Mouse (Mus musculus) MN1 (cell line): ENCODE data around the gene Ntng2.
A peak's percentile ranks its signal among the peaks of the same experiment; 100 is the strongest.

Experiments
- DNase-seq: peaks from one replicate; pipeline ENCODE4 v3.0.0-alpha.2; 2016; ENCODE audit warnings: low spot score

The Ntng2 gene

DNA sequence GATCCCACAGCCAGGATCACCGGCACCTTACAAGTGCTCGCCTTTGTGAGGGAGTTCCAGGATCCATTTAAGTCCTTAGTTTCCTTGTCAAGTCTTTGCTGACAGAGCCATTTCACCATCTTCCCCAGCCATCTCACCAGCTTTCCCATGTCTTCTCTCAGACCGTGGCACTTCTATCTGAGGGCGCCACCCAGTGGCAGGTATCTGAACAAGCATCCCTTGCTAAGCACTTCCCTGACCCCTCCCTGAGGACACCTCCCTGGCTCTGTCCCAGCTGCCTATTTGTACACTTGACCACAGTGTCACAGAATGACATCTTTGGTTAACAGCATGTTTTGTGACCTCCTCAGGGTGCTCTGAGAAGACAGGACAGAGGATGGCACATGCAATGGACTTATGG lies 15.2 kb downstream of the Ntng2 start:
- peak; percentile 59 for DNase-seq

DNA sequence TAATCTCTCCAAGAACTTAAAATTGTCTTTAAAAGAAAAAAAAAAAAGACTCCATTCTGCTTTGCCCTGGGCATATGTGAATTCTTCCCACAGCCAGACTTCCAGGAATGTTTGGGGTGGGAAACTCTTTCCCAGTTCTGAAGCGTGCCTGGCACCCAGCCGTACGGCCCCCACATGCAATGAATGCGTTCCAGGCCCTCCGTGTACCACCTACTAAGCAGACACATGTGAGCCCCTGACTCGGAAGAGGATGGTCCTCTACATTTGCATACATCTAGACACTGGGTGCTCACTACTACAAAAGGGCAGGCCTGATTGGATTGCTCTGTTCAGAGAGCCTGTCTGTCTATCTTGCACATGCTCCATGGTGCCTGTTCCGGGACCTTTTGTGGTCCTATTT lies 17.0 kb downstream of the Ntng2 start:
- no peak for DNase-seq

DNA sequence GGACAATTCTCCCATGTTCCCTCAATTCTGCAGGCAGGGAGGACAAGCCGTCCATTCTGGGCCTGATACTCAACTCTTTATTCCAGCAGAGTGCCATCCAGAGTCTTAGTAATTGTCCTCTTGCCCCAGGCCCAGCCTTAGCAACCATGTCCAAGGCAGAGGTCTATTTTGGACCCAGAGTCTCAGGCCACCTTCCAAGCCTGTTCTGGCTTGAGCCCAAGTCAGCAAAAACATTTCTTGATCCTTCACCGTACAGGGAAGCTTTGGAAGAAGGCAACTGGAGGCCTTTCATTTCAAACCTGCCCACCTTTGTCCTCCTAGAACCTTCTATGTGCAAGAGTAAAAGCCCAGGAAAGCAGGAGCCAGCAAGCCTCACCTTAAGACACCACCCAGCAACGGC lies 17.8 kb downstream of the Ntng2 start:
- DNase-seq, result no peak

DNA sequence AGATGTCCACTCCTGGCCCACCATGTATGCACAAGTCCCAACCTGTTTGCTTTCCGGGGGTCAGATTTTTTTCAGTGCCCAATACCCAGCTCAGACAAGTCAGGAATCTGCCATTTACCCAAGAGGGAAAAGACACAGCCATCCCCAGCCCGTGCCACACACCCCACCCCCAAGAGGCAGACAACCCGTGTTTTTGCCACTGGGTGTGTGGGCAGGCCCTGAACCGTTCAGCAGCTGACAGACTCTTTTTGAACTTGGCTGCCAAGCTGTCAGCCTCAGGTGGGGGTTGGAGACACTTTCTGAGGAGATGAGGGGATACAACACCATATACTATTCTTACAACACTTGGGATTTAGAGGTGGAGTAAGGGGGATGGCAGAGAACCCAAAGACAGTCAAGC lies 18.8 kb downstream of the Ntng2 start:
- no peak for DNase-seq

DNA sequence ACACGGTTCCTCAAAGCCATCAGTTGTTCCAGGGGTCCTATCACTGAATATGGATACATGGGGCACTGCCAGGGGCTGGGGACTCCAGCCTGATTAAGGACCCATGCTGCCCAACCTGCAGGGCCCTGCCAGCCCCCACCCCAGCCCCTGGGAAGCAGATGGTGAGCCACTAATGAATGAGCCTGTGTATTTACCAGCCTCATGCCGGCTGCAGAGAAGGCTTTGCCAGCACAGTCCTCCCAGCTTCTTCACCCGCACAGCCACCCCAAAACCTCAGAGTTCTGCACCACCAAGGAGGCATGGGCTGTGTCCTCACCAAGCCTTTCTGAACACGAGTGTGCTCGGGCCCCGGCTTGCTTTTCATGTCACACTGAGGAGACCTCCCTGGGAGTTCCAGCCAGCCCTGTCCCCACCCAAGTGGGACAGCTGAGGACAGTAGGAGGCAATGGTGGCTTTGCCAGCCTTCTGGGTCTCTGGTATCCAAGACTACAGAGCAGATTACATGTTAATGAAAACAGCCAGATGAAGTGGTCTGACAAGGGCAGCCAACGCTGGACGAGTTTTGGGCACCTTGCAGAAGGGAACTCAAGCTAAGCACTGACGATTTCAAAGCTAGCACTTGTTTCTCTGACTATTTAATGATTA lies 22.5 kb downstream of the Ntng2 start:
- no peak for DNase-seq

DNA sequence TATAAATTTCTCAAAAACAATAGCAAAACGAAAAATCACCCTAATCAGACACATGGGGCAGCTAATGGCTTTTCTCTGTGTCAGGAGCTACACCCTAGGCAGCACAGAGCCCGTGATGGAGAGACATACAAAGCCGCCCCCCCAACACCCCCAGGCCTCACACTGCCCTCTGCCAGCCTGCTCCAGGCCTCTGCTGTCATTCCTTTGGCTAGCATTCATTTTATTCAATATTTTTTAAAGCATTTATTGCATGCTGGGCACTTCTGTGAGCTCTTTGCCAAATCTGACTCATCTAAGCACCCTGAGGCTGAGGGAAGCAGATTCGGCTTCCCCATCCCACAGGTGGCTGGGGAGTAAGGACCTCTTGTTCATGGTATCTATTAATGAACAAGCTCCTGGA lies 26.1 kb downstream of the Ntng2 start:
- DNase-seq, result no peak

DNA sequence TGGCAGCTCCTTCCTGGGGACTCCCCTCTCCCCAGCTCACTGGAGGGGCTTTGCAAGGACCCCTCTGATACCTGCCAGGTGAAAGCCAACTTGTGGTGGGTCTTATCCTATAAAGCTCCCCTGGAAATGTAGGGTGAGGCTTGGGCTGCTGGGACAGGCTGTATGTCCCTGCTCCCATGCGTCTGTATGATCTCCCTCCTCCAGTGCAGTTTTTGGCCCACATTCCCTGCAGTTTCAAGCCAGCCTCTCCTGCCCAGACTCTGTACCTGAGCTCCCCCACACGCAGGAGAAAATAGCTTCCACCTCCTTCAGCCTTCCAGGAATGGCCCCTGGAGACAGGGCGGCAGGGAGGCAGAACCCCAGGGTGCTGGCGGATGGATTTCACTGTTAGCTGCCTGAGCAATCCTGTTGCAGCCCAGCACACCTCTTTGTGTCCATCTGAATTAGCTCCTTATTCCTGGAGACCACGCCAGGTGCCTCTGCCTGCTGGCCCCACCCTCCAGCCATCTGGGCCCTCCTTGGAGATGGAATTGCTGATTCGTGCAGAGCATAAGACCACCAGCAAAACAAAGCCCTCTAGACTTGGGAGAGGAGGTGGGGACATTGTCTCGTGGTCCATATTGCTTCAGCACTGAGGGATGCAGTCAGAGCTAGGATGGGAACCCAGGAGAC lies 29.1 kb downstream of the Ntng2 start:
- no peak for DNase-seq

DNA sequence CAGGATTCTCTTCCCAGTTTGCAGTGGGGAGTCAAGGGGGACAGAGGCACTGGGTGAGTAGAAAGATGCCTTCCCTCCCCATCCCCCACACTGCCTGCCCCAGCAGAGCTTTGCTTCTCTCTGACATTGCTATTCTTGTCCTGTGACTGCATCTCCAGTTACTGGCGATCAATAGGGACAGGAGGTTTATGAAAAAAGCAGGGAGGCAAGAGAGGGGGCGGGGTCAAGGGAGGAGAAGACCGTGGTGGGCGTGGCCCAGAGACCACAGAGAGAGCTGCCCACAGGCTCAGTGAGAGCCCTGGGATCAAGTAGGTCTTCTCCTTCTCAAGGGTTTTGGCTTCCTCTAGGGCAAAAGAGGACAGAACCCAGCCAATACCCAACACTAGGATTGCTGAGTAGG lies 30.5 kb downstream of the Ntng2 start:
- DNase-seq, result no peak

DNA sequence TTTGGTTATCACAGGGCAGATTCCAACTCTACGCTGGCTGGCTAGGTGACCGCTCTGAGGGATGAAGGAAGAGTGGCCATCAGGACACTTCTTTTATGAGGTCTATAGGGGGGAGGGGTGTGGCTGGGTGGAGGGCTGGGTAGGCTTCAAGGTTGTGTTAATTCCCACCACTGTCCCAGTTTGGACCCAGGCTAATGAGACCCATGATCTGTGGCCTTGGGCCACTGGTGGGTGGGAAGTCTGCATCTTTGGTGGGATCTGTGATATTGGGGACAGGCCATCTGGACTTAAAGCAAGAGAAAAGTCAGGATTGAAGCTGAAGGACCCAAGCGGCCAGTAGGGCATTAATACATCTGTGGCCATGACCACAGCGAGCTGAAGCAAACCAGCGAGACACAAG lies 34.0 kb downstream of the Ntng2 start:
- DNase-seq, result no peak

DNA sequence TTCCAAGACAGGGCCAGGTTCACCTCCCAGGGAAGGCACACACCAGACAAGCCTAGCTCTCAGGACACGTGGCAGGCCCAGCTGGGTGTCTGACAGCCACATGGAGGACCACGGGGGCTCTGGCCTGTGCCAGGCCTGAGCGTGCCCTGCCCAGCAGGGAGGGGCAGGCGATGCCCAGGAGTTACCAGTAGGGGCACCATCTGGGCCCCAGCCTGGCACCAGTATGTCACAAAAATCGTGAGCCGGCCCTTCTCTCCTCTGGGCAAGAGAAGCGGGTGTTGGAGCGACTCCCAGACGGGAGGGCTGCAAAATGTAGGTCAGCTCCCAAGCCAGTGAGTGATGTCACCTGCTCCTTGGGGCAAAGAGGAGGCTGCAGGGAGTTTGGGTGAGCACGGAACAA lies 34.9 kb downstream of the Ntng2 start:
- DNase-seq, result peak; percentile 85

DNA sequence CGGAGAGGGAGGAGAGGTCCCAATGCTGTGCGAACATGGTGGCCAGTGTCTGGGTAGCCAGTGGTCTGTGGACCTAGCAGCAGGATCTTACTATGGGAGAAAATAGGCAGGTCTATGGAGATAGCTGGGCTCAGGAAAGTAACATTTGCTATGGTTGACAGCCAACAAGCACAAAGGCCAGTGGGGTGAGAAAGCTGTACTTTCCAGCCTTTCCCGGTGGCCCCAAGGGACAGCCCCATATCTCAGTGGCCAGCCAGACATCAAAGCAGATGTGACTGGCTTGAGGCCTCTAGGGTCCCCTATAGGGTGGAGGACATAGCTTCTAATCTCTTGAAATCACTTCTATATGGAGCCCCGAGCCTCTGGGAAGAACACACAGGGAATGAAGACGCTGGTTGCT lies 35.8 kb downstream of the Ntng2 start:
- no peak for DNase-seq

DNA sequence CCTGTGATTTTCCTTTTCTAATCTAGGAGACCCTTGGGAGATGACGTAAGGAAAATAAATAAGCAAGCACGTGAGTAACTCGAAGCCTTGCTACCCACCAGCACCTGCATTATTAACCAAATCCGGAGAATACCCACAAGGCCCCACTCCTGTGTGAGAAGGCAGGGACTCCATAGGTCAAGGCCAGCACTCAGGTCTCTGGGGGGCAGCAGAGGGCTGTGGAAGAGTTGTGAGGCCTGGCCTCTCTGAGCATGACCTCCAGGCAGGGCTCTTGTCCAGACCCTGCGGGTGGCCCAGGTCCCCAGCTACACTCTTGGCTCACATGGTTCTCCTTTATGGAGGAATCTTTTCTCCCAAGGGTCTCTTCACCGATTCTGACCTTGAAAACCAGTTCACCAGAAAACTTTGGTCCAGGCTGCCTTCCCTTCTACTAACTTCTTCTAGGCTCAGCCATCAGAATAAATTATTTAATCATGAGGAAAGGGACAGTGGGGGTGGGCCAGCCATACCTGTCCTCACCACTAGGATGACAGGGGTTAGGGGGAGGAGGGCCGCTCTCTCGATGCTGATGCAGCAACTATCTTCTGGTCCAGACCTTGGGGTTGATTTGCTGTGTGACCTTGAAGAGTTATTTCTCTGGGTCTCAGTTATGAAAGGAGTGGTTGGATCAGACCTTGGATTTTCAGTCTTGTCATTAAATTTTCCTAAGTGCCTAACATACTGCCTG lies 36.4 kb downstream of the Ntng2 start:
- peak; percentile 18 for DNase-seq

DNA sequence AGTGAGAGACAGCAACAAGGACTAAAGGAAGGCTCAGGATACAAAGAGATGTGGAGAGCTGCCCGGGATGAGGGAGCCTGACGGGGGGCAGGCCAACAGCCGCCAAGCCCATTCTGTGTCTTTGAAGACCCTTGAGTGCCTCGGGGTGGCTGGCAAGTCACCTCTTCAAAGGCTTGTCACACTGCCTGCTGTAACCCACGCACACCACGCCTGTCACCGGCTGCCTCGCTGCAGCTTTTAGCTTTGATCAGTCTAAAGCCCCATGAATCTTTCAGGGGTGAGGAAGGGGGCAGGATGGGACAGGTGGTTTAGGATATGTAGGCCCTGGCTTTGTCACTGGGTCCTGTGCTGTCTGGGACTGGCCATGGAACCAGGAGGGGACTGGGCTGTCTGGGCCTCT lies 46.6 kb downstream of the Ntng2 start:
- no peak for DNase-seq

DNA sequence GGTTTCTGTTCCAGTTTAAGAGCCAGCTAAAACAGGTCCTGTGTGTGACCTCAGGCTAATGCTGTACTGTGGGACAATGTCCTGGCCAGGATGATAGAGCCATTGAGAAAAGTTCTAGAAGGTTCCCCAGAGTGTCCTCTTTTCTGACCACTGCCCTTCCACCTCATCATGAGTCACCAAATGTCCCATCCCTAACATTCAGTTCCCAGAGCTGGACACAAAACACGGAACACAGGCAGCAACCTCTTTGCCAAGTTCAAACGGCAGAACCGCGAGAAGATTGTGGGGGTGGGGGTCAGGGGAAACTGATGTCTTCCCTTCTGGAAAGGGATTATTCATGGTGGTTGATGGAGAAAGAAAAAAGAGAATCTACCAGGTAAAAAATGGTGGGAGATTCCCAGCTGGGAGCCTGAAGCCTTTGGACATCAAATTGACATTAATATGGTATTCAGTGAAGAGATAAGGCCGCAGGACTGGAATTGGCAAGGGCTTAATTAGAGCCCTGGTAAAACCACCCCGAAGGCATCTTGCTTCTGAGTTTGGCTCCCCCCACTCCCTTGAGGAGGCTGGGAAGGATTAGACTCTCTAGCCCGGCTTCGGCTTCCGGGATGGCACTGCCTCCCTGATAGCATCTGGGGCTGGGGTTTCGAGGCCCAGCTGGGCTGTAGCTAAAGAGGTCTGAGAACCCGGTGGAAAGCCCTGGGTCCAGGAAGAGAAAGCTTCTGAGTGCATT lies 51.4 kb downstream of the Ntng2 start:
- peak; percentile 24 for DNase-seq

DNA sequence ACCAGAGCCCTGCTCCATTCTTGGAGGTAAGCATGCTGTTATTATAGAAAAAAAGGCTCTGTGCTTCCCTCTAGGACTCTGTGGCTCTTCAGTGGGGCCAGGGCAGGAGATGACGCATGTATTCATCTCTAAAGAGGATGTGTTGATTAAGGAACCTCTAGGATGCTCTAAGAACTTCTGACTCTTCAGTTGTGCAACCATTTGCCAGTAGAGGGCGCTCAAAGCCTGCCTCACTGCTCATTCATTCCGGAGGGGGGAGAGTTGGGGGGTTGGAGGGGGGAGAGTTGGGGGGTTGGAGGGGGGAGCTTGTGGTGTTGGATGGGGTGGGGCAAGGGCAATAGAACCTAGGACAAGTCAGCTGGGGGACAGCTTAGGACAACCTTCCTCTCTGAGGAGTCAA lies 52.9 kb downstream of the Ntng2 start:
- peak; percentile 44 for DNase-seq

DNA sequence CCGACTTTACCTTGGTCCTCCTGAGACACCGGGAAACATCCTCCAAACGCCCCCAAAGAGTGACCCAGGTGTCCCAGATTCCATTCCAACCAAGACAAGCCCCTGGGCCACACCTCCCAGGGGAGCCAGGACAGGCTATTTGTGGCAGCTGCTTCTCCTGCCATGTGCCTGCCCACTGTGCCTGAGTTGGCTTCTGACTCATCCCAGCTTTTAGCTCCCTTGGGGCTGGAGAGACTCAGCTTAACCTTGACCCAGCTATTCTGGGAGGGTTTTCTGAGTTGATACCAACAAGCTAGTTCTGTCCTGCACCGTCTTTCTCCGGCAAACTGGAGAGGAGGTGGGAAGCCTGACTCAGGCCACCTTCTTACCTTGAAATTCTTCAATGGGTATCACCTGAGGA lies 54.4 kb downstream of the Ntng2 start:
- peak; percentile 36 for DNase-seq

DNA sequence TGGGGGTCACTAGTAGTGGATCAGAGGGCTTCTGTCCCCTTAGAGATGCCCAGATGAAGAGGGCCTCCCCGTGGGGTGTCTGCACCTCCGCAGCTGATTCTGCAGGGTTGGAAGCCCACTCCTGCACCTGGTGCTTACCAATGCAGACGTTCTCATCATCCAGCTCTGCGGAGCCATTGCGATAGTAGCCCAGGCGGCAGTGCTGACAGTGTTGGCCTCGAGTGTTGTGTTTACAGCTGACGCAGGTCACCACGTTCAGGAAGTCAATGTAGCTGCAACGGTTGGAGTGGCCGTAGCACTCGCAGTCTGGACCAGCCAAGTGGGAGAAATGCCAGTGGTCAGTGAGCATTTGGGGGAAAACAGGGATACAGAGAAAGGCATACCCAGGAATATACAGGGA lies 56.0 kb downstream of the Ntng2 start:
- DNase-seq, result no peak

DNA sequence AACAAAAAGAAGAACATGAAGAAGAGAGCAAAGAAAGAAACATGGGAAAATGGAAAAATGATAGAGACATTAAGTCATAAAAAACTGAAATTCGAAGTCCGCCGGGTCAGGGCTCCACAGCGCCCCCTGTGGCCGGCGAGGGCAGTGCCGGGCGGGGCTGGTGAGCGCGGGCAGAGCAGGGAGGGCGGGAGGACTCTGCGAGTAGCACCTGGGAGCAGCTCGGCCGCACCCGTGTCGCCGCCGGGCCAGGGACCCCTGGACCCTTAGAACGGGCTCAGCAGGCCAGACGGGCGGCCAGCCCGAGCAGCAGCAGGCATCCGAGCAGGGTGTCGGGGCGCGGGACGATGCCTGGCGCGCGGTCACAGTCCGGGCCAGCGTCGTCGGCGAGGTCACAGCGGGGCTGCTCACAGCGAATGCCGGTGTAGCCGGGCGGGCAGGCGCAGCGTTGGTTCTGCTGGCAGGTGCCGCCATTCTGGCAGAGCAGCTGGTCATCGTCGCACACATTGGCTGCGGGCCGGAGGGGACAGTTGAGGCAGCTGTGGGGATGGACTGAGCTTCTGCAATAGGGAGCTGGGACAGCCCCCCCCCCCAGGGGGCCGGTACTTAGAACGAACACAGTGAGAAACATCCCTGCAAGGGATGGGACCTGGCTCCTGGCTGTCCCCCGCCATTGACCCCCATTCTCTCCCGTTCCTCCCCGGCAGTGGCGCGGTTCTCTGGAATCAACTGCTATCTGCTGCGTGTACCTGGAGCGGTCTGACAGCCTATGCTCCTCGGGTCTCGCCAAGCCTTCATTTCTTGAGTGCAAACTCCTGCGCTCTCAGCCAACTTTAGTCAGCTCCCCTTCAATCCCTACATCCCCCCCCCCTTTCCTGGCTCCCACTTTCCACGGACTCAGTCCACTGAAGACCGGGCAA lies 58.0 kb downstream of the Ntng2 start:
- no peak for DNase-seq

DNA sequence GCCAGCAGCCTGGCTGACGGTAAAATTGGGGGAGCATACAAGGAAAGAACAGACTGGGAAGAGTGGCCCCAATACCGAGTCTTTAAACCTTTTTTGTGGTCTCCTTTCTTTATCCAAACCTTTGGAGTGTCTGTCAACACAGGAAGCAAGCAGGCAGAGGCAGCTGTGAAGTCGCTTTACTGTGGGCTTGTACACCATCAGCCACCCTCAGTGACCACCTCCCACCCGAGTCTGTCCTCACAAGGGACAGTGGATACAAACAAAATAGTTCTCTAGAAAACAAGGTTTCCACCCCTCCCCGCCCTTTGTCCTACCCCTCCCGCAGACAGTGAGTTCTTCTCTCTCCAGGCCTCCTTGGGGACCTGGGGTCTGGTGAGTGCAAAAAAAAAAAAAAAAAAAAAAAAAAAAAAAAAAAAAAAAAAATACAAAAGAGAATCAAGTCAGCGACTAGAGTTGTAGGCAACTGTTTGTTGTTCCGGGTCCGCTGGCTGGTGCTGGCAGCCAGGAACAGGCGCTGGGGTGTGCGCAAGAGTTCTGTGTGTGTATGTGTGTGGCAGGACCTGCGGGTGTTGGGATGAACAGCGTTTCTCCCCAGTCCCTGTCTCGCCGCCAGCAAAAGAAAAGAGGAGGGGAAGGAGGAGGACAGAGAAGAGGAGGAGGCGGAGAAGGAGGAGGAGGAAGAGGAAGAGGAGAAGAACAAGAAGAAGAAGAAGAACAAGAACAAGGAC lies 58.8 kb downstream of the Ntng2 start:
- no peak for DNase-seq

DNA sequence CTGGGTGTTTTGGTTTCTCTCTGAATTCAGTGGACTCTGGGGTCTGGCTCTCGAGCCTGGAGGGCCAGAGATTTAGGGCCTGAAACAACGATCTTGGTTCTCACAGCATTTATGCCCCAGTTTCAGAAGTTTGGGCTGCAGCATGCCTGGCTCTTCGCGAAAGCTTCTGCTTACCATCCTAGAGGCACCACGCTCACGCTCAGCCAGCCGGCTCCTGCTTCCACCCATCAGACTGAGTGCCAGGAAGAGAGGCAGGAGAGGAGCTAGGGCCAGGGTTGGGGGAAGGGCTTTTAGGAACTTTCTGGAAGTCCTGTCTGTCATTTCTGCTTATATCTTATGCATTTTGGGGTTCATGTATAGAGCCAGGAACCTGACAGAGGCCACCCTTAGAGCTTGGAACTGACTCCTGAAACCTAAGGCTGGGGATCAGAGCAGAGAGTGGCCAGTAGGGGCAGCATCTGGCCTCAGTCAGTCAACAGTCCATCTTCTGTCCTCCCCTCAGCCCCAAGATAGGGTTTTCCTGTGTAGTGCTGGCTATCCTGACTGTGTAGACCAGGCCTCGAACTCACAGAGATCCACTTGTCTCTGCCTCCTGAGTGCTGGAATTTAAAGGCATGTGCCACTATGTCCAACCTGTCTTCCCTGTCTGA lies 60.1 kb downstream of the Ntng2 start:
- no peak for DNase-seq
